Mouse (Mus musculus): ENCODE results near the gene Dspp.

Gene Dspp

GRCm38 (mm10) chr5:104170412-104170811 lies at the start of gene Dspp:
Dspp (plus strand) TSS chr5:104170712.
- DNase-seq = no peak

- no peak for DNase-seq
Observed at GRCm38 (mm10) chr5:104124016-104124658, 46.4 kb upstream of the Dspp start.

GRCm38 (mm10) chr5:104126561-104127320 lies 43.8 kb upstream of the Dspp start:
- no peak for DNase-seq

GRCm38 (mm10) chr5:104127351-104127750 lies 43.2 kb upstream of the Dspp start:
- no peak for DNase-seq

- no peak for DNase-seq
Observed at GRCm38 (mm10) chr5:104128281-104129031, 42.1 kb upstream of the Dspp start.

GRCm38 (mm10) chr5:104130891-104131290 lies 39.6 kb upstream of the Dspp start:
- no peak for DNase-seq

GRCm38 (mm10) chr5:104131544-104131943 lies 39.0 kb upstream of the Dspp start:
- peak; percentile 23 for DNase-seq

- DNase-seq = no peak
Observed at GRCm38 (mm10) chr5:104133752-104134151, 36.8 kb upstream of the Dspp start.

GRCm38 (mm10) chr5:104137920-104138541 lies 32.5 kb upstream of the Dspp start:
- DNase-seq = no peak

- DNase-seq = no peak
Observed at GRCm38 (mm10) chr5:104141067-104141466, 29.4 kb upstream of the Dspp start.

- DNase-seq = no peak
Observed at GRCm38 (mm10) chr5:104144057-104144456, 26.5 kb upstream of the Dspp start.

GRCm38 (mm10) chr5:104149349-104149748 lies 21.2 kb upstream of the Dspp start:
- DNase-seq = no peak

- DNase-seq = no peak
Observed at GRCm38 (mm10) chr5:104150196-104150595, 20.3 kb upstream of the Dspp start.

- DNase-seq = no peak
Observed at GRCm38 (mm10) chr5:104157701-104158100, 12.8 kb upstream of the Dspp start.

- peak; percentile 85 for DNase-seq
Observed at GRCm38 (mm10) chr5:104158332-104159052, 12.0 kb upstream of the Dspp start.

GRCm38 (mm10) chr5:104160581-104160980 lies 9.9 kb upstream of the Dspp start:
- no peak for DNase-seq

GRCm38 (mm10) chr5:104161390-104161789 lies 9.1 kb upstream of the Dspp start:
- no peak for DNase-seq

GRCm38 (mm10) chr5:104163536-104163935 lies 7.0 kb upstream of the Dspp start:
- DNase-seq = no peak

- DNase-seq = peak; percentile 47
Observed at GRCm38 (mm10) chr5:104173094-104173493, 2.6 kb downstream of the Dspp start.

GRCm38 (mm10) chr5:104183743-104184142 lies 13.2 kb downstream of the Dspp start:
- DNase-seq = no peak

GRCm38 (mm10) chr5:104187281-104187680 lies 16.8 kb downstream of the Dspp start:
- no peak for DNase-seq

GRCm38 (mm10) chr5:104195086-104195485 lies 24.6 kb downstream of the Dspp start:
- peak; percentile 76 for DNase-seq

Measured in layer of hippocampus, adult 9-11 months (tissue).